Mouse (Mus musculus) c-Kit-positive CD71-negative TER-119-negative erythroid progenitor cells, embryonic 14.5 days (primary cell): ENCODE measurements around the gene Btg1.

Experiments used
- DNase-seq: peaks from one replicate; pipeline ENCODE4 v3.0.0-alpha.2; 2013; ENCODE audit warnings: low read depth

The Btg1 gene

GRCm38 (mm10) chr10:96663739-96664430 is 47.1 kb downstream of the Btg1 start:
- DNase-seq: no peak
